Mouse (Mus musculus): ENCODE measurements around the gene Ptpn7.
"Not testable (repeated sequence)": the region's sequence is repeated elsewhere in the genome, so short reads cannot be mapped to it uniquely, and the experiment has no call there.

Ptpn7 gene

DNA sequence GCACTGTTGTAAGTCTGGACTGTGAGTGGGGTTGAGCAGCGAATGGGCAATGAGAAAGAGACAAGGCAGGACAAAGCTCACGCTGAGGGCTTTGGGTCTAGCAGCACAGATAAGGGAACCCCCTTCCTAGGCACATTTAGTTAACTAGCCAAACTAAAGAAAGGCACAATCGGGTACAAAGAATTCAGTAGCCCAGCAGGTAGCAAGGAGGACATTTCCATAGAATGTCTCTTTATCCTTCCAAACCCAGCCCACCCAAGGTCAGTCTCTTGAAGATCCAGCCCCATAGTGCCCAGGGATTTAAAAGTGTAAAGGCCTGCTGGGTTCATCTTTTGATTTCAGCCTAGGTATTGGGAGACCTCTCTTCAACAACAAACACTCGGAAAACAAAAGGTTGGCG is 53.4 kb downstream of the Ptpn7 start:
- DNase-seq (ENCODE audit: low spot score in 2 of 2) = no peak

DNA sequence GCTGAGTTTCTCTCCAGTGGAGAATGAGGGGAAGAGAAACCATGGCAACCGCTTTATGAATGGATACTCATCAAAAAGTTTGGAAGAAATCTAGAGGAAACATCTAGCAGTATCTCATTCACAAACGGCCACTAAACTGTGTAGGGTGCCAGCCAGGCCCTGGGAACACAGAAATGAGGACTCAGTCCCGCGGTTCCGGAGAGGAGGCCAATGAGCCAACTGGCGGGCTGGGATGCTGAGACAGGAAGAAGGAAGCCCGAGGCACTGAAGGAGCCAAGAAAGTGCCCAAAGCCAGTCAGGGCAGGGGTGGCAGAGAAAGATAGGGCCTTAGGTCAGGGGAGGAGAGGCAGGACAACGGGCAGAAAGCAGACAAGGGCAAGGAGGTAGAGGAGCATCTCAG is 53.9 kb downstream of the Ptpn7 start:
- no peak for DNase-seq (ENCODE audit: low spot score in 2 of 2)

DNA sequence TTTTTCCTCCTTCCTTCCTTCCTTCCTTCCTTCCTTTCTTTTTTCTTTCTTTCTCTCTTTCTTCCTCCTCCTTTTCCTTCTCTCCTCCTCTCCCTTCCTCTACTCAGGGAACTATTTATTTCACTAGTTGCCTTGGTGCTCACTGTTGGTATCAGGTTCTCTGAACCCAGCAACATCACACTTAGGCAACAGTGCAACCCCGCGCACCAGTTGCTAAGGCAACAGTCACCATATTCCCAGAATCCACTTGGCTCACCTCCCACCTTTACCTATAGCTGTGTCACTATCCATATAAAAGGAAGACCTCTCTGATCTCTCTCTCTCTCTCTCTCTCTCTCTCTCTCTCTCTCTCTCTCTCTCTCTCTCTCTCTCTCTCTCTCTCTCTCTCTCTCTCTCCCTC is 54.5 kb downstream of the Ptpn7 start:
- DNase-seq (ENCODE audit: low spot score in 2 of 2) = not testable (repeated sequence)

DNA sequence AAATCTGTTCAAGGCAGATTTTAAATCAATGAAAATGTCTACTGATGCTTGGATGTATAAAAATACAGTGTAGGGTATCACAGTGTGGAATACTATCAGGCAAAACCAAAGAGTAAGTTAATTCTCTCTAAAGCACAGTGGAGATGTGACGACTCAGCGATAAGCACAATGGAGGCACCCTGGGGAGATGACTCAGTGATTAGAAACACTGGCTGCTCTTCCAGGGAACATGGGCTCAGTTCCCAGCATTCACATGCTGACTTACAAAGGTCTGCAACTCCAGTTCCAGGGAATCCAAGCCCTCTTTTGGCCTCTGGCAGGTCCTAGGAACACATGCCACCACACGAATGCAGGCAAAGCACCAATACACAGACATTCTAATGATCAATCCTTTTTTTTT is 55.7 kb downstream of the Ptpn7 start:
- no peak for DNase-seq (ENCODE audit: low spot score in 2 of 2)

DNA sequence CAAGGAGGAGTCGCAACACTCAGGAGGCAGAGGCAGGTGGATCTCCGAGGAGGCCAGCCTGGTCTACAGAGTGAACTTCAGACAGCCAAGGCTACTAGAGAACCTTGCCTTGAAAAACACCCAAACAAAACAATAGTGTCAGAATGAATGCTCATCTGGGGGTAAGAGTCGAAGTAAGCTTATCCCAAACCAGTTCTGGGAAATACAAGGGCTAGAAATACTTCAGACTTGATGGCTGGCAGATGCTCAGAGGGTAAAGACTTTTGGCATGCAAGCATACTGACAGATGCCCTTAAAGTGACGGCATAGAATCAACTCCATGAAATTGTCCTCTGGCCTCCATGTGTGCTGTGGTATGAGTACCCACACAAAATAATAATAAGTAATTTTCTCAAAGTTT is 56.7 kb downstream of the Ptpn7 start:
- DNase-seq (ENCODE audit: low spot score in 2 of 2) = no peak

DNA sequence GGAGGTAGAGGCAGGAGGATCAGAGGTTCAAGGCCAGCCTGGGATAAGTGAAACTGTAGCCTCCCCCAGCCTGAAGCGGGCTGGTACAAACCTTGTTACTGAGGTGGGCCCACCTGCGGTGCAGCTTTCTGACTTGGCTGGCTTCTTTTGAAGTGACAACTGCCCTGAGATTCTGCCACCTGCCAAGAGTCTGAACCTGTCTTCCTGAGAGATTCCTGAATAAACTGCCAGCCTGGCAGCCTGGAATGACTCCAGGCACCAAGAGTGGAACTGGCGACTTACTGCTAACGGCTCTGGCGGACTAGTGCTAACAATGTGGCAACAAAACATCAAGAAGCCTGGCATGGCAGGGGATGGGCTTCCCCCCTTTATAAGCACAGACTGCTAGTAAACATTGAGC is 61.8 kb downstream of the Ptpn7 start:
- not testable (repeated sequence) for DNase-seq (ENCODE audit: low spot score in 2 of 2)
